In genomic region chr13:57221092-57221491, GRCm38 (mm10) we compare ENCODE assay signal across 10 mouse cellular contexts.
"Had no signal": no experiment of that assay in that cellular context is flagged by ENCODE, and none has a peak within 500 bp of the region (broad histone marks: within the 10 kb centered on the region; RNA-seq: fewer than 3 reads in every experiment).

No protein-coding gene starts in this region.

- H3K4me1 ChIP-seq: limb, embryonic 12.5 days; liver, embryonic 13.5 days had no signal

- H3K9me3 ChIP-seq: limb, embryonic 12.5 days; liver, embryonic 13.5 days; midbrain, embryonic 13.5 days had no signal

- H3K4me3 ChIP-seq: limb, embryonic 12.5 days; liver, embryonic 13.5 days; midbrain, embryonic 13.5 days had no signal

- H3K27me3 ChIP-seq: limb, embryonic 12.5 days; liver, embryonic 13.5 days; midbrain, embryonic 13.5 days had no signal

- H3K36me3 ChIP-seq: limb, embryonic 12.5 days; liver, embryonic 13.5 days; midbrain, embryonic 13.5 days had no signal

- H3K27ac ChIP-seq: limb, embryonic 12.5 days; liver, embryonic 13.5 days; midbrain, embryonic 13.5 days had no signal

- DNase-seq: kidney, adult 18-20 months; layer of hippocampus, postnatal 36 days; liver; liver, embryonic 13.5 days; liver, postnatal 0 days; right cerebral cortex, postnatal 14 days; thymus, adult 18-20 months; thymus, postnatal 14 days had no signal

- ATAC-seq: liver, postnatal 0 days; midbrain, embryonic 13.5 days had no signal

- H3K4me2 ChIP-seq: limb, embryonic 12.5 days; liver, embryonic 13.5 days; midbrain, embryonic 13.5 days had no signal

- H3K9ac ChIP-seq: limb, embryonic 12.5 days; liver, embryonic 13.5 days; liver, postnatal 0 days; midbrain, embryonic 13.5 days had no signal
